Mouse (Mus musculus) neutrophil, adult 5-6 weeks (primary cell): ENCODE measurements around the gene Rhog. TPM values are rescaled to one million over a fixed set of nuclear protein-coding genes. Genes with fewer than 3 reads are reported as not detected.
A peak's percentile ranks its signal among the peaks of the same experiment; 100 is the strongest.

Source experiments
- ATAC-seq: fragments of 151-379, 151-347 bp; 2 replicates; pipeline ENCODE4 v1.8.0; 2017; ENCODE audit warnings: mild to moderate bottlenecking, moderate TSS enrichment; ENCODE audit not compliant: insufficient number of reproducible peaks, poor library complexity, low FRiP score, severe bottlenecking; ENCODE audit errors: extremely low read depth
- total RNA-seq: library from RNA; stranded (forward); fragments of 200-1000 nt; gene quantifications from 2 replicates; pipeline ENCODE4 v1.2.3, GENCODE M21; 2017

The Rhog gene
- total RNA-seq, 1 experiment from 2014 or later, result 118 TPM

- ATAC-seq, result no peak
Observed at GRCm38 (mm10) chr7:102226051-102226450, 29.8 kb downstream of the Rhog start.

GRCm38 (mm10) chr7:102223883-102224738 lies 31.7 kb downstream of the Rhog start:
- ATAC-seq, result no peak

DNA sequence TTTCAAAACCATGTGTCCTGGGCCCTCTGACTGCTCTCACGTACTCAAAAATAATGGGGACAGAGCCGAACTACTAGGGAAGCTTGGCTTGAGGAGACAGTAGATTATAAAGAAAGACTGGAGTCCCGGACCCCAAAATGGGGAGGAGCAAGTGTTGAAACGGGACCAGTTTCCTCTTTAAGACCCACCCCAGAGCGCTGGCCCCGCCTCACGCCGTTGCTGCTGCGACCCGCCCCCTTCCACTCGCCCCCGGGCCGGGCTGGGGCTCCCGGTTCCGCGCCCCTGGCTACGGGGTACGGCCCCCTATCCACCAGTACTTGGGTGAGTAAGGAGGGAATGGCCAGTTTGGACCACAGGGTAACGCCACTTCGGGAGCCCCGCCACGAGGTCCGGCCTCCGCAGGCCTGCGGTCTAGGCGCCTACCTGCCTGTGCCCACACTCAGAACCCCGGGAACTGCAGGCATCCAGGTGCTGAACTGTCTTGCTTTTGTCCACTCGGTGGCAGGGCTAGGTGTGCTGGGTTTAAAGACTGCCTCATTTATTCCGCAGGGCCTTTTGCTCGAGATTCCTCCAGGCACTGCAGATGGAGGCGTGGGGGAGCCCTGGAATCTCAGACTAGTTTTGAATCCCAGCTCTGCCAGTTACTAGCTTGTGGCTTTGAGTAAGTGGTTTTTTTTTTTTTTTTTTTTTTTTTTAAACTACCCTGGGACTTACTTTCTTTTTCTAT lies 32.9 kb downstream of the Rhog start:
- peak; percentile 48 for ATAC-seq

- peak; percentile 87 for ATAC-seq
Observed at GRCm38 (mm10) chr7:102222336-102222735, 33.5 kb downstream of the Rhog start.

DNA sequence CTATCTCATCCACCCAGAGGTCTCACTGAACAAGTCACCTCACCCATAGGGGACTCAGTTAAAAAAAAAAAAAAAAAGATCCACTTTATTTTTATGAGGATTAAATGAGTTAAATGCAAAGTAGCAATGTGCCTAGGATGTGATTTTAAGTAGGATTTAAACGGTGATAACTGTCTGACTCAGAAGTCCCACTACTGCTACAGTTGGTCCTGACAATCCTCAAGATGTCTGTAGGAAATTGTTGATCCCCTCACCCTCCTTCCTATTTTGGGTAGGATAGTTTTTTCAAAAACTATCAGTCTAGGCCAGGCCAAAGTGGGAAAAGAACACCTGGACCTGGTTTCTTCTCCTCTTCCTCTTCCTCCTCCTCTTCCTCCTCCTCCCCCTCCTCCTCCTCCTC lies 34.0 kb downstream of the Rhog start:
- ATAC-seq, result no peak

GRCm38 (mm10) chr7:102211071-102211470 lies 44.8 kb downstream of the Rhog start:
- ATAC-seq, result no peak

DNA sequence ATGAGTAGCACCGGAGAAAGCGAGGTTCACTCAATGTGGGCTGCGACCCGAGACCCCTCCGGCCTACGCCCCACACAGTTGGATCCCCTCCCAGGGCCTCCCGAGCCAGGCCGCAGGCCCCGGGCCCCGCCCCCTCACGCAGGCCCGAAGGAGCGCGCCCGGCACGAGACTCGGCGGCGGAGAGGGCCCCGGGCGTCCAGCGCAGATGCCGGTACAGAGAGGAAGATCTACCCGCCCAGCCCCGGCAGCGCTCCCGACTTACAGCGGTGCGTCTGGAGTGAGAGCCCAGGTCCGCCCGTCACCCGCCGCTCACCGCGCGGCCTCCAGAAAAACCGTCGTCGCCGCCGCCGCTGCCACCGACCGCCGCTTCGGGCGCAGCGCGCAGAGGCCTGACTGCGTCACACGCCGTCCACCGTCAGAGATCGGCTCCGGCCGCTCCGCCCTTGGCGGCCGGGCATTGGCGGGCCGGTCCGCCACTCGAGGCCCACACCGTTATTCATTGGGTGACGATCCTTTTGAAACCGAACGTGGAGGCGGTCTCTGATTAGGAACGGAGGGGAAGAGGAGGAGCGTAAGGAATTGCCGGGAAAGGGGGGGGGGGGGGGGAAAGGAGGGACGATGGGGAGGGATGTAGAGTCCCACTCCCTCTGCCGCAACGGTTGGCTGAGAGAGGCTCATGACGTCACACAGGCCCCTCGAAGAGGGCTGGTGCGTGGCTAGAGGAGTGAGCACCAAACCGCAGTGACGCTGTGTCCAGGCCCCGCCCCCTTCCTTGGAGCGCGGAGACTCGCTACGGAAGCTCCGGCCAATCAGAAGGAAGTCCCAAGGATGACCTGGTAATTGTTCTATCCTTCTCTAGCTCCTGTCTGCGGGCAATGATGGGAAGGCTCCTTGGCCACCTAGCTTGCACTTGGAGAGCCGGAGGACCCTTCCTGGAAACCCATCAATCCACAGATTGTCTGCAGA lies 45.8 kb downstream of the Rhog start, which contains the start of the genes Nup98 and Pgap2:
Nup98 (minus strand) TSS at position 421 of the 966 bp plus-strand sequence.
Pgap2 (plus strand) TSS at position 453 of the 966 bp plus-strand sequence.
- ATAC-seq, result peak; percentile 94

- ATAC-seq, result no peak
Observed at GRCm38 (mm10) chr7:102208806-102209363, 47.0 kb downstream of the Rhog start.

GRCm38 (mm10) chr7:102205646-102206045 lies 50.2 kb downstream of the Rhog start:
- ATAC-seq, result no peak

- no peak for ATAC-seq
Observed at GRCm38 (mm10) chr7:102204296-102204857, 51.5 kb downstream of the Rhog start.

DNA sequence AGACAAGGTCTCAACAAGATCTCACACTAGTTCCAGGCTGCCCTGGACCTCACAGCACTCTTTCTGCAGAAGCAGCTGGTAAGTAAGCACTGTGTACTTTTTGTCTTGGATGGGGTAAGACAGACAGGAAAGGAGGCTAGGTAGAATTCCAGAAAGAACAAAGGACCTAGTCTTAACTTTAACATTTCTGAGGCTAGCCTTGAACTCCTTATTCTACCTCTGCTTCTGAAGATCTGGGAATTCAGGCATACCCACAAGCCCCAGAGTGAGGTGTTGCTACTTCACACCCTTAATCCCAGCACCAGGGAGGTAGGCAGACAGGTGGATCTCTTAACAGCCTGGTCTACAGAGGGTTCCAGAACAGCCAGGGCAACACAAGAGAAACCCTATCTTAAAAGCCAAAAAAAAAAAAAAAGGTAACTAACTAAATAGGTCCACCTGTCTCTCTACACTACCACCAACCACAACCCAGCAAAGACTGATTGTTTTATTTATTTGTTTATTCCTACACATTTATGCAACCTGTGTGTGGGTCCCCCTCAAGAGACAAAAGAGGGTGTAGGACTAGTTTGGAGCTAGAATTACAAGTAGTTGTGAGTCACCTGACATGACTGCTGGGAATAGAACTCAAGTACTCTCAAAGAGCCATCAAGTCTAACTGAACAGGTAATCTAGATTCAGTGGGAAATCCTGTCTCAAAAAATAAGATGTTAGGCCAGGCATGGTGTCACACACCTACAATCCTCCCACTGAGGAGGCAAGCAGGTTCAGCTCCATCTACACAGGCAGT lies 54.7 kb downstream of the Rhog start:
- ATAC-seq, result no peak

- no peak for ATAC-seq
Observed at GRCm38 (mm10) chr7:102200576-102200975, 55.3 kb downstream of the Rhog start.

DNA sequence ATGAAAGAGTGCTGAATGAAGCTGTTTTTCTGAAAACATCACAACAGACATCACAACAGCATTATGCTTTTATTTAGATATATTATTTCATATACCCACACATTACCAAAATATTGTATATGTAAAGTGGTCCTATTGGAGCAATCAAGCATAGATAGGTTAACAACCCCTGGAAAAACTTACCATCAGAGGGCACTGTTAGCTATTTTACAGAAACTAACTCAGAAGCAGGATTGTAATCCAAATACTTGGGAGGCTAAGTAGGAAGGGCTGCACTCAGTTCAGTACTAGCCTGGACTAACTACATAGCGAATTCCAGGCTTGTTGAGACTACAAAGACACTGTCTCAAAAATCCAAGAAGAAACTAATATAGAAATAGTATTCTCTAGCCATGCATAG lies 63.5 kb downstream of the Rhog start:
- ATAC-seq, result no peak

Other genes starting within 250 kb of the Rhog start
- gene Il18bp, start 237.4 kb downstream of the Rhog start, total RNA-seq, result 12.2 and 13.6 TPM in 2 replicates
- 15.0 and 15.8 TPM in 2 replicates for gene Rnf121, start 190.6 kb downstream of the Rhog start, total RNA-seq
- 35.2 and 40.2 TPM in 2 replicates for gene Xndc1, start 190.5 kb downstream of the Rhog start, total RNA-seq
- 0.47 and 3.4 TPM in 2 replicates for gene Xntrpc, start 190.3 kb downstream of the Rhog start, total RNA-seq
- 0.49 and 2.0 TPM in 2 replicates for gene Trpc2, start 172.9 kb downstream of the Rhog start, total RNA-seq
- not detected in 2 replicates for gene Art1, start 154.3 kb downstream of the Rhog start, total RNA-seq
- gene Art5, start 146.6 kb downstream of the Rhog start, total RNA-seq, result 0.49 and 2.2 TPM in 2 replicates
- 0.35 TPM in 1 of 2 replicates, not detected in the other for gene Chrna10, start 139.2 kb downstream of the Rhog start, total RNA-seq
- 74.8 TPM in 2 replicates for gene Nup98, start 45.9 kb downstream of the Rhog start, total RNA-seq
- 32.1 and 32.8 TPM in 2 replicates for gene Pgap2, start 45.8 kb downstream of the Rhog start, total RNA-seq
- 63.7 and 72.1 TPM in 2 replicates for gene Stim1, start 11.8 kb upstream of the Rhog start, total RNA-seq
- gene Rrm1, start 185.6 kb upstream of the Rhog start, total RNA-seq, result 50.5 and 58.1 TPM in 2 replicates
- not detected in 2 replicates for gene Olfr543, start 225.6 kb upstream of the Rhog start, total RNA-seq
- gene Olfr544, start 232.3 kb upstream of the Rhog start, total RNA-seq, result not detected in 2 replicates
- not detected in 2 replicates for gene Olfr545, start 243.5 kb upstream of the Rhog start, total RNA-seq